Mouse (Mus musculus) CH12.LX (cell line): ENCODE measurements around the gene Rapgef2.

Source experiments
- CTCF ChIP-seq, 2 experiments: IDR thresholded peaks in 1 of 2; conservative IDR thresholded peaks in 1 of 2; 2 replicates each; pipeline ENCODE4 v1.5.1; 2011 to 2012; ENCODE audit warnings: low read depth in 2 of 2, low read length in 2 of 2, improper control_type of control experiment in 1 of 2, inconsistent platforms in 1 of 2, mild to moderate bottlenecking in 1 of 2, moderate library complexity in 1 of 2
- EP300 ChIP-seq: IDR thresholded peaks from 2 replicates; pipeline ENCODE4 v1.6.1; 2011; ENCODE audit warnings: low read length, improper control_type of control experiment
- MAZ ChIP-seq: IDR thresholded peaks from 2 replicates; pipeline ENCODE4 v1.6.1; 2012; ENCODE audit warnings: low read depth, mild to moderate bottlenecking, inconsistent platforms, low read length, improper control_type of control experiment, moderate library complexity

GRCm38 (mm10) chr3:79195280-79195679 lies 91.0 kb downstream of the Rapgef2 start:
- TF ChIP-seq CTCF (conservative IDR thresholded peaks at IDR 0.05 in 1 of 2, IDR thresholded peaks at IDR 0.05 in 1 of 2; ENCODE audit: low read depth in 2 of 2, low read length in 2 of 2) (no peak), MAZ (no peak), EP300 (no peak)
